Mouse (Mus musculus): ENCODE data around the gene Gm37240.

DNA sequence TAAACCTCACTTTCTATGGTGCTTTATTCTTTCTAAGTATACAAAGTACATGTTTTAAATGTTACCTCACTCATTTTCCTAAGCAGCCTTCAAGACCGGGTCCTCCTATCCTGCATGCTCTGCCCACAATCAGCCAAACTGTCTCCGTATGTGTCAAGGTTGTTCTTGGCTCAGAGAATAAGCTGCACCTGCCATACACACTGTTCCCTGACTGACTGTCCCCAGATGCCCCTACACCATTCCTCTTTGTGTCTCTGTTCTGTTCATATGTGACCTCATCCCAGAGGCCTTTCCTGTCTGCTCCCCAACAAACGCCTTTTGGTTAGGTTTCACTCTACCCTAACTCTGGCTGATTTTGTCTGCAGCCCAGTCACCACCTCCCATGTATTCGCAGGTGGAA, 60.0 kb downstream of the Gm37240 start:
- TF ChIP-seq POLR2A (IDR thresholded peaks at IDR 0.05; ENCODE audit: insufficient read depth, low read length) (no peak), EP300 (IDR thresholded peaks at IDR 0.05; ENCODE audit: insufficient read depth, low read depth, low read length) (no peak), CTCF (IDR thresholded peaks at IDR 0.05; ENCODE audit: low read depth, low read length) (no peak)

Measured in ES-Bruce4 (cell line).